Mouse (Mus musculus) heart, postnatal 0 days (tissue): ENCODE measurements around the gene Snupn. TPM values are rescaled to one million over a fixed set of nuclear protein-coding genes. Genes with fewer than 3 reads are reported as not detected.
A peak's percentile ranks its signal among the peaks of the same experiment; 100 is the strongest.

ENCODE experiments used
- ATAC-seq: fragments of 200-750 bp; cut with Nextera tagmentation; 2 replicates; pipeline ENCODE4 v1.8.0; 2017; ENCODE audit warnings: low read depth, moderate number of reproducible peaks, moderate library complexity; ENCODE audit not compliant: insufficient read depth
- DNase-seq: peaks from one replicate; pipeline ENCODE4 v3.0.0-alpha.2; 2016; ENCODE audit warnings: low spot score
- H3K27ac ChIP-seq: fragments of 300-500 bp; sonication (generic); 2 replicates; pipeline ENCODE4 v1.5.1; 2014; ENCODE audit warnings: low read depth, mild to moderate bottlenecking
- H3K27me3 ChIP-seq: fragments of 300-500 bp; sonication (generic); 2 replicates; pipeline ENCODE4 v1.6.1; 2014; ENCODE audit warnings: low read length, mixed read lengths; ENCODE audit not compliant: control insufficient read depth, insufficient read depth
- H3K36me3 ChIP-seq: fragments of 300-500 bp; sonication (generic); replicated peaks from 2 replicates; pipeline ENCODE4 v1.6.1; 2014; ENCODE audit warnings: low read length, mixed read lengths; ENCODE audit not compliant: control insufficient read depth, insufficient read depth
- H3K4me1 ChIP-seq: fragments of 300-500 bp; sonication (generic); 2 replicates; pipeline ENCODE4 v1.6.1; 2014; ENCODE audit warnings: antibody characterized with exemption; ENCODE audit not compliant: control insufficient read depth, insufficient read depth
- H3K4me2 ChIP-seq: fragments of 300-500 bp; sonication (generic); 2 replicates; pipeline ENCODE4 v1.6.1; 2014; ENCODE audit warnings: low read depth, mild to moderate bottlenecking, low read length, moderate library complexity
- H3K4me3 ChIP-seq: fragments of 300-500 bp; sonication (generic); 2 replicates; pipeline ENCODE4 v1.5.1; 2014; ENCODE audit warnings: low read depth, low read length
- H3K9ac ChIP-seq: fragments of 300-500 bp; sonication (generic); replicated peaks from 2 replicates; pipeline ENCODE4 v1.6.1; 2014; ENCODE audit warnings: low read depth, low read length, mixed read lengths
- H3K9me3 ChIP-seq: fragments of 300-500 bp; sonication (generic); replicated peaks from 2 replicates; pipeline ENCODE4 v1.6.1; 2016; ENCODE audit warnings: low read length; ENCODE audit not compliant: control insufficient read depth
- CTCF ChIP-seq: IDR thresholded peaks from 2 replicates; pipeline ENCODE4 v1.5.1; 2016; ENCODE audit warnings: antibody characterized with exemption, control low read depth, low read depth
- EP300 ChIP-seq: IDR thresholded peaks from 2 replicates; pipeline ENCODE4 v1.6.1; 2016; ENCODE audit warnings: antibody characterized with exemption, low read depth
- WGBS: fragments of 180-500 bp; shearing (Covaris S2); extraction: QIAGEN DNeasy Blood & Tissue Kit; methylation state at CpG from one replicate; pipeline ENCODE4 v1.1.7; 2014; 5-methylcytosine and 5-hydroxymethylcytosine counted together
- polyA plus RNA-seq: library from polyadenylated mRNA; unstranded; fragments of >200 nt; fragmentation: Nextera tagmentation; extraction: Ambion mirVana; gene quantifications from 2 replicates; pipeline ENCODE4 v1.2.1, GENCODE M21; 2015
- total RNA-seq: library from RNA; depleted of rRNA; stranded (reverse); fragments of >200 nt; gene quantifications from 2 replicates; pipeline ENCODE4 v1.2.3, GENCODE M21; 2014; ENCODE audit warnings: low replicate concordance

Gene Snupn
- total and polyA plus RNA-seq, 2 experiments from 2014 or later, result 2.8 to 14.9 TPM

GRCm38 (mm10) chr9:56911017-56911416, 39.7 kb upstream of the Snupn start:
- WGBS, result 42% methylated on average over 1 of the region's 1 CpGs
- 0 out of 2 replicates have a peak, but pooled peaks cover 11% of the 10 kb centered on the region for H3K36me3 ChIP-seq

DNA sequence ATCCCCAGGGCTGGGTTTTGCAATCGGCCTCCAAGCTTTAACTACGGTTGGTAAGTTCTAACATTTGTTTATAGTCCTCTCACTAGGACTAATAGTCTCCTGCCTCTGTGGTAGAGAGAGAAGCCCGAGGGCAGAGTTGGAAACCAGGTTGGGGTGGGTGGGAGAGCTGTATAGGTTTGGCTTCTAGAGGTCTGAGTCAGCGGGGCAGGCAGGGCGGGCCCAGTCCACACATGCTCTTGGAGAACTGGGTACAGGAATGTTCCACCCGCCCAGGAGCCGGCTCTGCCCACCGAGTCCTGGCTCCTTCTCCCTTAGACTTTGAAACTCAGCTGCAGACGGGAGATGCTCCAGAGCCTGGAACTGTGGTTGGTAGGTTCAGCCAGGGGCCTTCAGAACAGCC, 36.7 kb upstream of the Snupn start:
- no peak overlapping the region for H3K27ac ChIP-seq
- no peak overlapping the region for H3K9ac ChIP-seq
- TF ChIP-seq EP300 (no peak), CTCF (no peak)
- H3K4me1 ChIP-seq, result no peaks in the 10 kb centered on the region
- no peak overlapping the region for H3K4me3 ChIP-seq
- ATAC-seq, result 0 out of 2 replicates have a peak, but pooled peaks have one; percentile 22
- no peaks in the 10 kb centered on the region for H3K9me3 ChIP-seq
- WGBS, result 79% methylated on average over 9 of the region's 9 CpGs
- no peak overlapping the region for H3K4me2 ChIP-seq
- peaks cover 34% of the 10 kb centered on the region for H3K36me3 ChIP-seq
- no peaks in the 10 kb centered on the region for H3K27me3 ChIP-seq
- DNase-seq, result no peak

More at GRCm38 (mm10) chr9:56911017-56911416, 39.7 kb upstream of the Snupn start:
- Histone ChIP-seq H3K9me3 (no peaks in the 10 kb centered on the region), H3K4me2 (no peak overlapping the region), H3K27me3 (no peaks in the 10 kb centered on the region), H3K4me3 (no peak overlapping the region), H3K9ac (no peak overlapping the region), H3K4me1 (no peaks in the 10 kb centered on the region; the same call in 1 of the 2 replicates), H3K27ac (no peak overlapping the region)
- DNase-seq (no peak), ATAC-seq (no peak)
- TF ChIP-seq EP300 (no peak), CTCF (no peak)

GRCm38 (mm10) chr9:56915116-56915515, 35.6 kb upstream of the Snupn start:
- no peak for TF ChIP-seq EP300
- TF ChIP-seq CTCF, result no peak
- Histone ChIP-seq H3K4me3 (no peak overlapping the region), H3K27me3 (no peaks in the 10 kb centered on the region), H3K4me1 (no peaks in the 10 kb centered on the region), H3K36me3 (peaks cover 37% of the 10 kb centered on the region), H3K9me3 (no peaks in the 10 kb centered on the region), H3K4me2 (no peak overlapping the region), H3K27ac (no peak overlapping the region), H3K9ac (no peak overlapping the region)
- ATAC-seq, result no peak
- WGBS, result 74% methylated on average over 1 of the region's 1 CpGs
- DNase-seq, result no peak

DNA sequence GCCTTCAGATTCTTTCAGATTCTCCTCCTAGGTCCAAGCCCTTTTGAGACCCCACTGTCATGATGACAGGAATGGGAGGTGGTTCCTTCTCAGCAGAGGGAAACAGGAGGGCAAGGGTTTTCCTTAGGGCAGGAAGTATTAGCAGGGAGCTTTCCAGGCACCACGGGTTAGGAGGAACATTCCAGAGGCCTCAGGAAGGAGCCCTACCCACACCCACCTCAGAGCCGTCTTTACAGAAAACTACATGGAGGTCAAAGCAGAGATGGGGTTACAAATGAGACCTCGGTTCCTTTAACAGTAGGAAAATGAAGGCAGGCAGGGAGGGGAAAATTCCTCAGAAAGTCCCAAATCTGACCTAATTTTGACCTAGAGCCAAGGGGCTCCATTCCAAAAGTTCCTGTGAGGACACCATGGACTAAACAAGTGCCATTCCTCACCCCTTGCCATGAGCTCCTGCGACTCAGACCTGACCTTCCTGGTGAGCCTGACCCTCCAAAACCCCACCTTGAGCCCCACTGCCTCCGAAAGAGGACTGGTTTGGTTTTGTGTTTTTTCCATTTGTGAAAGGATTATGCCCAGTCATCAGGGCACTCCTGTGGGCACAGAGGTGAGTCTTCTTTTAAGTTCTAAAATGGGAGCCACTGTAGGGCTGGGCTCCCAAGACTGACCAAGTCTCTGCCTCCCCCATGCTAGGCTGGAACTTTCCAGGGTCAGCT, 34.8 kb upstream of the Snupn start:
- H3K36me3 ChIP-seq, result peaks cover 41% of the 10 kb centered on the region
- no peak for ATAC-seq
- 65% methylated on average over 5 of the region's 5 CpGs for WGBS

GRCm38 (mm10) chr9:56917131-56917530, 33.5 kb upstream of the Snupn start:
- DNase-seq (no peak), ATAC-seq (no peak)
- no peak overlapping the region for H3K4me3 ChIP-seq
- no peaks in the 10 kb centered on the region for H3K27me3 ChIP-seq
- TF ChIP-seq CTCF (no peak), EP300 (no peak)
- no peak overlapping the region for H3K4me2 ChIP-seq
- 88% methylated on average over 2 of the region's 2 CpGs for WGBS
- peaks cover 54% of the 10 kb centered on the region for H3K36me3 ChIP-seq
- H3K4me1 ChIP-seq, result no peaks in the 10 kb centered on the region
- H3K9ac ChIP-seq, result no peak overlapping the region
- H3K9me3 ChIP-seq, result no peaks in the 10 kb centered on the region
- no peak overlapping the region for H3K27ac ChIP-seq

More for the DNA sequence above, 34.8 kb upstream of the Snupn start:
- TF ChIP-seq EP300, result no peak
- TF ChIP-seq CTCF, result no peak
- H3K27me3 ChIP-seq, result no peaks in the 10 kb centered on the region
- H3K4me2 ChIP-seq, result no peak overlapping the region
- no peak overlapping the region for H3K9ac ChIP-seq
- DNase-seq, result no peak
- no peak overlapping the region for H3K27ac ChIP-seq
- no peaks in the 10 kb centered on the region for H3K4me1 ChIP-seq
- no peaks in the 10 kb centered on the region for H3K9me3 ChIP-seq
- no peak overlapping the region for H3K4me3 ChIP-seq

GRCm38 (mm10) chr9:56918466-56918865, 32.2 kb upstream of the Snupn start:
- H3K4me3 ChIP-seq, result no peak overlapping the region
- ATAC-seq (no peak), DNase-seq (no peak)
- H3K27ac ChIP-seq, result no peak overlapping the region
- WGBS, result 92% methylated on average over 13 of the region's 13 CpGs
- no peak for TF ChIP-seq CTCF
- TF ChIP-seq EP300, result no peak
- H3K27me3 ChIP-seq, result no peaks in the 10 kb centered on the region
- no peaks in the 10 kb centered on the region for H3K9me3 ChIP-seq
- H3K4me1 ChIP-seq, result peaks cover 13% of the 10 kb centered on the region
- no peak overlapping the region for H3K4me2 ChIP-seq
- H3K9ac ChIP-seq, result no peak overlapping the region
- peaks cover 56% of the 10 kb centered on the region for H3K36me3 ChIP-seq
